21 mouse cellular contexts compared by ENCODE assay signal in the genomic region with DNA sequence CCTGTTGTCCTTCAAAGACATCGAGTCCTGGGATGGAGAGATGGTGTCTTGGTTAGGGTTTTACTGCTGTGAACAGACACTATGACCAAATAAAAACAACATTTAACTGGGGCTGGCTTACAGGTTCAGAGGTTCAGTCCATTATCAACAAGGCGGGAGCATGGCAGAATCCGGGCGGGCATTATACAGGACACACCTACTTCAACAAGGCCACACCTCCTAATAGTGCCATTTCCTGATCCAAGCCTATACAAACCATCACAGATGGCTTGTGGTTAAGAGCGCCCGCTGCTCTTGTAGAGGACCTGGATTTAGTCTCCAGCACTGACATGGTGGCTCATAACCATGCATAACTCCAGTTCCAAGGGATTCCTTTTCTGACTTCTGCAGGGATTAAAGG. TPM values are rescaled to one million over a fixed set of nuclear protein-coding genes. Genes with fewer than 3 reads are reported as not detected.
DNase-seq lines count a peak whose midpoint lies in the region; ATAC-seq and TF ChIP-seq lines count a peak whose summit lies in the region.
"Had no signal": no experiment of that assay in that cellular context is flagged by ENCODE, and none has a peak within 500 bp of the region (broad histone marks: within the 10 kb centered on the region; RNA-seq: fewer than 3 reads in every experiment).

No protein-coding gene starts in this region.

- no peak overlapping the region for H3K9ac ChIP-seq in midbrain, embryonic 16.5 days (ENCODE audit: low read depth, low read length)
- no peak overlapping the region for H3K9ac ChIP-seq in midbrain, embryonic 14.5 days (replicated peaks; ENCODE audit: low read length)
- H3K9ac ChIP-seq in MEL (ENCODE audit: control insufficient read depth, low read depth, low read length, poor library complexity, severe bottlenecking), result peak overlapping the region; percentile 94
- H3K9ac ChIP-seq in stomach, postnatal 0 days (ENCODE audit: low read length), result no peak overlapping the region

- TF ChIP-seq CTCF in MEL (IDR thresholded peaks at IDR 0.05 in 2 of 3, conservative IDR thresholded peaks at IDR 0.05 in 1 of 3; ENCODE audit: control insufficient read depth in 1 of 3, insufficient read depth in 1 of 3, low read depth in 2 of 3, low read length in 3 of 3, poor library complexity in 1 of 3, severe bottlenecking in 1 of 3), result no peak
- no peak for TF ChIP-seq CTCF in stomach, postnatal 0 days (IDR thresholded peaks at IDR 0.05; ENCODE audit: low read depth)

- DNase-seq in midbrain, embryonic 14.5 days, result no peak
- peak; percentile 89 for DNase-seq in MEL (ENCODE audit: low read depth, low spot score)
- DNase-seq in liver, result peak; percentile 37
- peak; percentile 53 for DNase-seq in stomach, postnatal 0 days (ENCODE audit: low spot score)
- DNase-seq in kidney, postnatal 14 days, result no peak
- no peak for DNase-seq in right cerebral cortex, adult 18-20 months
- DNase-seq: adrenal gland, postnatal 25 days; cerebellum, adult 9-11 months; gastrocnemius, postnatal 10 days; heart, postnatal 36 days; kidney, postnatal 36 days; lung, embryonic 14.5 days; thymus, adult 2 months had no signal

- peaks cover 5% of the 10 kb centered on the region; the same call in 1 of the 2 replicates for H3K79me2 ChIP-seq in MEL (ENCODE audit: control insufficient read depth, insufficient read depth, low read length, poor library complexity)

- peak overlapping the region; percentile 100; the same call in 1 of the 2 replicates for H3K4me2 ChIP-seq in midbrain, embryonic 16.5 days (ENCODE audit: low read length)
- H3K4me2 ChIP-seq in midbrain, embryonic 14.5 days (ENCODE audit: low read length), result no peak overlapping the region
- H3K4me2 ChIP-seq in stomach, postnatal 0 days (replicated peaks; ENCODE audit: low read depth), result no peak overlapping the region

- H3K27me3 ChIP-seq in midbrain, embryonic 16.5 days (ENCODE audit: control insufficient read depth, insufficient read depth, low read depth, low read length), result no peaks in the 10 kb centered on the region
- no peaks in the 10 kb centered on the region for H3K27me3 ChIP-seq in midbrain, embryonic 14.5 days (ENCODE audit: control insufficient read depth, insufficient read depth, low read length)
- no peaks in the 10 kb centered on the region for H3K27me3 ChIP-seq in MEL (ENCODE audit: control insufficient read depth in 1 of 2, insufficient read depth in 2 of 2, low read length in 2 of 2)
- no peaks in the 10 kb centered on the region for H3K27me3 ChIP-seq in stomach, postnatal 0 days (ENCODE audit: control insufficient read depth, insufficient read depth, low read length)

- WGBS in midbrain, embryonic 16.5 days, result 85% methylated on average over 6 of the region's 6 CpGs
- WGBS in midbrain, embryonic 14.5 days, result 84% methylated on average over 6 of the region's 6 CpGs
- WGBS in stomach, postnatal 0 days, result 84% methylated on average over 6 of the region's 6 CpGs

- no peaks in the 10 kb centered on the region for H3K9me3 ChIP-seq in midbrain, embryonic 16.5 days (replicated peaks; ENCODE audit: control insufficient read depth, low read length, poor library complexity, severe bottlenecking)
- H3K9me3 ChIP-seq in midbrain, embryonic 14.5 days (ENCODE audit: control insufficient read depth, low read length), result no peaks in the 10 kb centered on the region
- no peaks in the 10 kb centered on the region for H3K9me3 ChIP-seq in MEL (replicated peaks; ENCODE audit: insufficient read depth, low read length)
- H3K9me3 ChIP-seq in stomach, postnatal 0 days (ENCODE audit: control insufficient read depth, low read length), result no peaks in the 10 kb centered on the region
- H3K9me3 ChIP-seq: forebrain, embryonic 10.5 days; heart, embryonic 13.5 days; midbrain, embryonic 13.5 days had no signal

- TF ChIP-seq RAD21 in MEL (IDR thresholded peaks at IDR 0.05; ENCODE audit: low read depth, low read length), result no peak

- no peaks in the 10 kb centered on the region for H3K36me3 ChIP-seq in midbrain, embryonic 16.5 days (ENCODE audit: control insufficient read depth, insufficient read depth, low read length)
- H3K36me3 ChIP-seq in midbrain, embryonic 14.5 days (ENCODE audit: control insufficient read depth, insufficient read depth, low read length), result no peaks in the 10 kb centered on the region
- peaks cover 0 to 9% of the 10 kb centered on the region in 2 experiments; a peak in 2 of 4 replicates for H3K36me3 ChIP-seq in MEL (ENCODE audit: control insufficient read depth in 1 of 2, insufficient read depth in 2 of 2, low read length in 2 of 2)
- H3K36me3 ChIP-seq in stomach, postnatal 0 days (ENCODE audit: control insufficient read depth, insufficient read depth, low read length), result no peaks in the 10 kb centered on the region
- H3K36me3 ChIP-seq: forebrain, embryonic 10.5 days; heart, embryonic 13.5 days; midbrain, embryonic 13.5 days had no signal

- TF ChIP-seq EP300 in MEL (IDR thresholded peaks at IDR 0.05; ENCODE audit: low read depth in 1 of 2, low read length in 2 of 2), result no peak
- no peak for TF ChIP-seq EP300 in stomach, postnatal 0 days (optimal IDR thresholded peaks at IDR 0.05)

- no peak overlapping the region for H3K4me3 ChIP-seq in midbrain, embryonic 16.5 days (ENCODE audit: low read depth, low read length)
- no peak overlapping the region for H3K4me3 ChIP-seq in midbrain, embryonic 14.5 days (replicated peaks; ENCODE audit: low read depth, low read length)
- peak overlapping the region; percentile 69 to 82 for H3K4me3 ChIP-seq in MEL (ENCODE audit: control insufficient read depth in 1 of 2, insufficient read depth in 1 of 2, low read depth in 2 of 2, low read length in 2 of 2)
- H3K4me3 ChIP-seq in stomach, postnatal 0 days (ENCODE audit: low read depth, low read length), result no peak overlapping the region

- ATAC-seq in midbrain, embryonic 16.5 days, result no peak
- ATAC-seq in midbrain, embryonic 14.5 days (ENCODE audit: low FRiP score, low TSS enrichment), result no peak
- peak; percentile 39; the same call in 1 of the 2 replicates for ATAC-seq in stomach, postnatal 0 days (ENCODE audit: low FRiP score, low TSS enrichment)
- ATAC-seq: intestine, embryonic 16.5 days had no signal

- H3K4me1 ChIP-seq in midbrain, embryonic 16.5 days (ENCODE audit: control insufficient read depth, insufficient read depth, low read length), result peaks cover 2% of the 10 kb centered on the region
- H3K4me1 ChIP-seq in midbrain, embryonic 14.5 days (ENCODE audit: control insufficient read depth, insufficient read depth, low read length), result 0 out of 2 replicates have a peak, but pooled peaks cover 3% of the 10 kb centered on the region
- H3K4me1 ChIP-seq in MEL (ENCODE audit: control insufficient read depth in 1 of 2, insufficient read depth in 2 of 2, low read length in 2 of 2), result peaks cover 0 to 14% of the 10 kb centered on the region in 2 experiments; a peak in 3 of 4 replicates
- H3K4me1 ChIP-seq in stomach, postnatal 0 days (replicated peaks; ENCODE audit: control insufficient read depth, insufficient read depth), result peaks cover 5% of the 10 kb centered on the region

- no peak overlapping the region for H3K27ac ChIP-seq in midbrain, embryonic 16.5 days (ENCODE audit: low read length)
- H3K27ac ChIP-seq in midbrain, embryonic 14.5 days (replicated peaks; ENCODE audit: low read depth, low read length), result no peak overlapping the region
- peak overlapping the region; percentile 94 for H3K27ac ChIP-seq in MEL (ENCODE audit: control insufficient read depth, low read depth, low read length)
- H3K27ac ChIP-seq in stomach, postnatal 0 days (replicated peaks), result no peak overlapping the region
- H3K27ac ChIP-seq: heart, embryonic 13.5 days; hindbrain, embryonic 14.5 days; midbrain, embryonic 13.5 days had no signal

- no peak; a peak in 1 of 4 replicates for TF ChIP-seq POLR2A in MEL (IDR thresholded peaks at IDR 0.05; ENCODE audit: control insufficient read depth in 1 of 2, insufficient read depth in 1 of 2, low read depth in 1 of 2, low read length in 2 of 2, poor library complexity in 1 of 2)

TF ChIP-seq in MEL, 35 proteins besides CTCF, POLR2A, EP300 and RAD21 (continues in another document):
- TF ChIP-seq UBTF (IDR thresholded peaks at IDR 0.05; ENCODE audit: borderline replicate concordance, insufficient read depth, low read depth, low read length) (no peak), TBP (IDR thresholded peaks at IDR 0.05; ENCODE audit: low read depth, low read length) (peak; percentile 68), NRF1 (IDR thresholded peaks at IDR 0.05; ENCODE audit: insufficient read depth, low read depth, low read length, poor library complexity, severe bottlenecking) (no peak), USF1 (IDR thresholded peaks at IDR 0.05; ENCODE audit: low read depth, low read length) (no peak), MAFK (IDR thresholded peaks at IDR 0.05; ENCODE audit: borderline replicate concordance, low read depth, low read length) (no peak), KAT2A (conservative IDR thresholded peaks at IDR 0.05; ENCODE audit: low read depth, low read length) (no peak), JUND (IDR thresholded peaks at IDR 0.05; ENCODE audit: low read depth, low read length) (no peak), POLR2AphosphoS2 (IDR thresholded peaks at IDR 0.05; ENCODE audit: low read length) (no peak), SIN3A (IDR thresholded peaks at IDR 0.05; ENCODE audit: low read length) (peak; percentile 51; the same call in 1 of the 2 replicates), GATA1 (IDR thresholded peaks at IDR 0.05; ENCODE audit: low read depth, low read length) (no peak), E2F4 (IDR thresholded peaks at IDR 0.05; ENCODE audit: borderline replicate concordance, low read depth, low read length) (0 out of 2 replicates have a peak, but pooled peaks have one; percentile 57), ZKSCAN1 (IDR thresholded peaks at IDR 0.05; ENCODE audit: low read depth, low read length) (no peak), SMC3 (IDR thresholded peaks at IDR 0.05; ENCODE audit: low read depth, low read length) (peak; percentile 10; the same call in 1 of the 2 replicates), USF2 (IDR thresholded peaks at IDR 0.05; ENCODE audit: borderline replicate concordance in 1 of 2, insufficient read depth in 1 of 2, low read depth in 1 of 2, low read length in 2 of 2) (no peak), MYB (IDR thresholded peaks at IDR 0.05; ENCODE audit: low read depth, low read length) (no peak), MEF2A (IDR thresholded peaks at IDR 0.05; ENCODE audit: extremely low read depth, insufficient replicate concordance, low read depth, low read length, poor library complexity, severe bottlenecking) (no peak), CHD1 (IDR thresholded peaks at IDR 0.05; ENCODE audit: low read depth, low read length) (no peak)

RNA-seq across cellular contexts. Expression of gene Grid1, which starts 49.4 kb away (rescaled TPM):
- 6.2 and 8.1 TPM in 2 replicates for polyA plus RNA-seq in midbrain, embryonic 16.5 days (2015; fragmentation: Nextera tagmentation; extraction: Ambion mirVana)
- 4.9 and 5.1 TPM in 2 replicates for polyA plus RNA-seq in midbrain, embryonic 14.5 days (2014; fragmentation: Nextera tagmentation; extraction: Ambion mirVana)
- not detected in 2 replicates for total RNA-seq in MEL (2012; rRNA removed)
- polyA plus RNA-seq in MEL (2012; ENCODE audit: insufficient read depth in 1 of 2, insufficient read length in 2 of 2, low read depth in 1 of 2, low replicate concordance in 2 of 2, missing spikeins in 1 of 2), result not detected
- polyA plus RNA-seq in stomach, postnatal 0 days (2015; fragmentation: Nextera tagmentation; extraction: Ambion mirVana), result 0.34 and 0.54 TPM in 2 replicates
- total RNA-seq: granulocyte monocyte progenitor cell, adult 5-6 weeks had no signal
- polyA plus RNA-seq: small intestine, adult 2 months had no signal

Comparison
In these comparisons a context has a peak if more than half of its experiments do, and no peak if none do; other contexts are left out.
1. H3K4me3 ChIP-seq: peak in MEL (2 of 2); none in midbrain, embryonic 16.5 days (single experiment), midbrain, embryonic 14.5 days (single experiment) and stomach, postnatal 0 days (single experiment).
2. DNase-seq: peak in MEL (single experiment), liver (single experiment) and stomach, postnatal 0 days (single experiment); none in midbrain, embryonic 14.5 days (single experiment), kidney, postnatal 14 days (single experiment) and right cerebral cortex, adult 18-20 months (single experiment).